Mouse (Mus musculus): ENCODE results near the gene Zfp553. TPM values are rescaled to one million over a fixed set of nuclear protein-coding genes. Genes with fewer than 3 reads are reported as not detected.

Zfp553 gene
- polyA plus RNA-seq, 1 experiment from 2014 or later = 25.0 TPM

DNA sequence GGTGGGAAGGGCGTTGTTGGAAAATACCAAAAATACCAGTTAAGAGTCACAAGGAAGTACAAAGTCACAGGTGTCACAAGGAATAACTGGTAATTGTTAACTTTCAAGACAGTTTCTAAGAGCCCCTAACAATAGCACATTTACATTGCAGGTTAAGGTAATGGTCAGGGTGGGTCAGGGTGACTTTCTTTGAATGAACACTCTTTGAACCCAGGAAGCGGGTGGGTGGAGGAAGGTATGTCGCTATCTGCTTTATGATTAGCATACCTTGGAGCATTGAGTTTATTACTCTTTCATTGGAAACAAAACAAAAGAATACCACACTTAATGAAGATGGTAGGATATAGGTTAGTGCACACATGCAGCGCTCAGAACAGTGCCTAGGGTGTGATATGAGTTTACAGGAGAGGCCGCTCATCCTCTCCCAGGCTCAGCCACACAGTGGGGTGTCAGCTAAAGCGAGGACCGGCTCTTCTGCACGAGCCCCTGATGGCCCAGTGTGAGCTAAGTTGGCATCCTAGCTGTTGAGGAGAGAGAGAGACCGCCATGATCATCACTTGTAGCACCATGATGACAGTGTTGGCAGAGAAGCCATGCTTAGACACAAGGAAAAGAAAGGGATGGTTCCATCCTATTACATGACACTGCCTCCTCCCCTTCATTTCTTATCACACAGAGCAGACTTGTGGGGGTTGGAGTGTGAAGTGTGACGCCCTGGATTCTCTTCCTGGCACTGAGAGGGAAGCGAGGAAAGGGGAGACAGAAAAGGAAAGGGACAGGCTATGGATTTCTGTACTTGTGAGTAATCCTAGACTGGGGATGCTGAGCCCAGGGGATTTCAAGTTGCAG is 7.5 kb upstream of the Zfp553 start:
- Histone ChIP-seq H3K4me3 (replicated peaks; ENCODE audit: low read length) (no peak overlapping the region), H3K9me3 (ENCODE audit: control insufficient read depth, low read length) (no peaks in the 10 kb centered on the region), H3K36me3 (replicated peaks; ENCODE audit: control insufficient read depth, insufficient read depth) (no peaks in the 10 kb centered on the region), H3K9ac (no peak overlapping the region), H3K27me3 (ENCODE audit: control insufficient read depth, insufficient read depth, low read length) (no peaks in the 10 kb centered on the region), H3K4me2 (replicated peaks) (no peak overlapping the region), H3K4me1 (replicated peaks; ENCODE audit: control insufficient read depth, insufficient read depth, low read length) (peaks cover 5% of the 10 kb centered on the region), H3K27ac (no peak overlapping the region)
- no peak for DNase-seq (ENCODE audit: low spot score)
- no peak for ATAC-seq (ENCODE audit: low FRiP score)
- 90% methylated on average over 11 of the region's 11 CpGs for WGBS

DNA sequence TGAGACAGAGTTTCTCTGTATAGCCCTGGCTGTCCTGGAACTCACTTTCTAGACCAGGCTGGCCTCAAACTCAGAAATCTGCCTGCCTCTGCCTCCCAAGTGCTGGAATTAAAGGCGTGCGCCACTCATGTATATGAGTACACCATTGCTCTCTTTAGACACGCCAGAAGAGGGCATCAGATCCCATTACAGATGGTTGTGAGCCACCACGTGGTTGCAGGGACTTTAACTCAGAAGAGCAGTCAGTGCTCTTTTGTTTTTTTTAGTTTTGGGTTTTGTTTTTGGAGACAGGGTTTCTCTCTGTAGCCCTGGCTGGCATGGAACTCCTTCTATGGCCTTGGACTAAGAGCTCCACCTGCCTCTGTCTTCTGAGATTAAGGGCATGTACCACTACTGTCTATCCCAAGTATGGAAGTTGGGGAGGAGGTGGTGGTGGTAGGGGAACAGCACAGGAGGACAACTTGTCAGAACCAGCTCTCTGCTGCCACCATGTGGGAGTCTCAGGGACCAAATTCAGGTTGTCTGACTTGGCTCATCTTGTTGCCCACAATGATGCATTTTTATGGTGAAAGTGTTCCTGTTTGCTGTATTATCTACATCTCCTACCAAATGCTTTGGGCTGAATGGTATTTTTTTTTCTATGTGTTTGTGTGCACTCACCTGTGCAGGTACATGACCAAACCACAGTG is 4.1 kb upstream of the Zfp553 start:
- Histone ChIP-seq H3K27me3 (ENCODE audit: control insufficient read depth, insufficient read depth, low read length) (no peaks in the 10 kb centered on the region), H3K4me3 (replicated peaks; ENCODE audit: low read length) (no peak overlapping the region), H3K4me1 (replicated peaks; ENCODE audit: control insufficient read depth, insufficient read depth, low read length) (peaks cover 21% of the 10 kb centered on the region), H3K4me2 (replicated peaks) (no peak overlapping the region), H3K36me3 (replicated peaks; ENCODE audit: control insufficient read depth, insufficient read depth) (no peaks in the 10 kb centered on the region), H3K9ac (no peak overlapping the region), H3K27ac (no peak overlapping the region), H3K9me3 (ENCODE audit: control insufficient read depth, low read length) (no peaks in the 10 kb centered on the region)
- DNase-seq (ENCODE audit: low spot score) (peak; percentile 81), ATAC-seq (ENCODE audit: low FRiP score) (no peak)
- 67% methylated on average over 4 of the region's 4 CpGs for WGBS

DNA sequence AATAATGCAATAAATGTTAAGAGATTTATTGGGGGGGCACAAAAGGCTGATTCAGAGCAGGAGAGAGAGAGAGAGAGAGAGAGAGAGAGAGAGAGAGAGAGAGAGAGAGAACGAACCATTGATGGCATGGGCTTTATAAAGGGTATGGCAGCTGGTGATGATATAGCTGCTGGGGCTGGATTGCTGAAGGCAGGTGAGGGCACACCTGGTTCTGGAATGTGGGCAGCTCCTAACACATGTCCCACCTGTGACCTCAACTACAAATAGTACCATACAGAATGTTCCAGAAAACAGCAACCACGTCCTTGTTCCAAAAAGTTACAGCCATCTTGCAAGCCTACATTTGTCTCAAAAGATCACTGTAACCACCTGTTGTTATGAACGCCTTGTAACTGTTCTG is 1.5 kb upstream of the Zfp553 start:
- Histone ChIP-seq H3K27ac (no peak overlapping the region), H3K4me3 (replicated peaks; ENCODE audit: low read length) (peak overlapping the region; percentile 83), H3K27me3 (ENCODE audit: control insufficient read depth, insufficient read depth, low read length) (no peaks in the 10 kb centered on the region), H3K36me3 (replicated peaks; ENCODE audit: control insufficient read depth, insufficient read depth) (peaks cover 18% of the 10 kb centered on the region), H3K9ac (peak overlapping the region; percentile 96; the same call in 1 of the 2 replicates), H3K4me1 (replicated peaks; ENCODE audit: control insufficient read depth, insufficient read depth, low read length) (peaks cover 33% of the 10 kb centered on the region), H3K4me2 (replicated peaks) (peak overlapping the region; percentile 60), H3K9me3 (ENCODE audit: control insufficient read depth, low read length) (no peaks in the 10 kb centered on the region)
- WGBS = 63% methylated on average over 3 of the region's 3 CpGs
- DNase-seq (ENCODE audit: low spot score) = no peak
- ATAC-seq (ENCODE audit: low FRiP score) = no peak

DNA sequence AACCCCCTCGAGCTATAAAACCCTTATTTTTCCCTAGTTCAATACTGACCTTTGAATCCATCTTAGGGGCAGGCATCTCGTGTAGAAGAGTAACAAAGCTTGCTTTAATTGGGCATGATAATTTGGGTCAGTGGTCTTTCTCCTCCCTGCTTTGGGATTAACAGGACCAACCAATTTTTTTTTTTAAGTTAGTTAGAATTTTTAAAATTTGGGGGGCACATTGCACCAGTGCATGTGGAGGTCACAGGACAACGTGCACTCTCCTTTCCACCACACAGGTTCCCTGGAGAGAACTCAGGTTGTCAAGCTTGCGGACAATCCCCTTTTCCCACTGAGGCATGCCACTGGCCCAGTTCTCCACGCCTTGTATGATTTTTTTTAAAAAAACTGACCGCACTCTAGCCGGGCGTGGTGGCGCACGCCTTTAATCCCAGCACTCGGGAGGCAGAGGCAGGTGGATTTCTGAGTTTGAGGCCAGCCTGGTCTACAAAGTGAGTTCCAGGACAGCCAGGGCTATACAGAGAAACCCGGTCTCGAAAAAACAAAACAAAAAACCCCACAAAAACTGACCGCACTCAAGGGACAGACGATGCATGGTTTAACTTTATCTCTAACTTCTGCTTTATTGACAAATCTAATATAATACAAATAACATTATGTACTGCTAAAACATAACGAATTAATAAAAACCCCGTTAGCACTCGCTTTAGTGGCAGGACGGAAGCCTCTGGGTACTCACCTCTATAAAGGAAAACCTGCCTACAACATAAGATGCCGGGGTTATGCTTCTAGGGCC is 837 bp upstream of the Zfp553 start:
- Histone ChIP-seq H3K27ac (peak overlapping the region; percentile 98), H3K4me3 (replicated peaks; ENCODE audit: low read length) (peak overlapping the region; percentile 83), H3K36me3 (replicated peaks; ENCODE audit: control insufficient read depth, insufficient read depth) (peaks cover 24% of the 10 kb centered on the region), H3K27me3 (ENCODE audit: control insufficient read depth, insufficient read depth, low read length) (no peaks in the 10 kb centered on the region), H3K9me3 (ENCODE audit: control insufficient read depth, low read length) (no peaks in the 10 kb centered on the region), H3K4me1 (replicated peaks; ENCODE audit: control insufficient read depth, insufficient read depth, low read length) (peaks cover 33% of the 10 kb centered on the region), H3K9ac (peak overlapping the region; percentile 96), H3K4me2 (replicated peaks) (peak overlapping the region; percentile 60)
- WGBS = 4% methylated on average over 20 of the region's 20 CpGs
- no peak for ATAC-seq (ENCODE audit: low FRiP score)
- DNase-seq (ENCODE audit: low spot score) = no peak

DNA sequence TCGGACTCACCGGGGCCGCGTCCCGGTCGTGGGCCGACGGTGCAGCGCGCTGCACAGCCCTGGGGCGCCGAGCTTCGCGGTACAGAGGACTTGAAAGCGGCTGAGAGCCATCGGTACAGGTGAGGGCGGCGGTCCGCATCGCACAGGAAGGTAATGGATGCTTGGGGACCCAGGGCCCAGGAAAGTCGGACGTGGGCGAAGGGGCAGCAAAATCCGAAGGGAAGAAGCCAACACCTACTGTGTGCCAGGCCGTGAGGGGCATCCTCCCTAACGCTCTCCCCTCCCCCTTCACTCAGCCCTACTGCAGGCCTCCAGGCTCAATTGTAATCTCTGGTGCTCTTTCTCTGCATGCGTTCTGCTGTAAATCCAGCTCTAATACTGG is 498 bp downstream of the Zfp553 start:
- H3K9me3 ChIP-seq (ENCODE audit: control insufficient read depth, low read length) = no peaks in the 10 kb centered on the region
- H3K36me3 ChIP-seq (replicated peaks; ENCODE audit: control insufficient read depth, insufficient read depth) = peaks cover 38% of the 10 kb centered on the region
- DNase-seq (ENCODE audit: low spot score) (no peak), ATAC-seq (ENCODE audit: low FRiP score) (peak; percentile 12)
- H3K4me3 ChIP-seq (replicated peaks; ENCODE audit: low read length) = peak overlapping the region; percentile 83
- H3K9ac ChIP-seq = peak overlapping the region; percentile 96
- H3K4me1 ChIP-seq (replicated peaks; ENCODE audit: control insufficient read depth, insufficient read depth, low read length) = peaks cover 33% of the 10 kb centered on the region
- no peaks in the 10 kb centered on the region for H3K27me3 ChIP-seq (ENCODE audit: control insufficient read depth, insufficient read depth, low read length)
- H3K27ac ChIP-seq = peak overlapping the region; percentile 98
- H3K4me2 ChIP-seq (replicated peaks) = peak overlapping the region; percentile 60
- WGBS = under 1% methylated on average over 26 of the region's 27 CpGs

DNA sequence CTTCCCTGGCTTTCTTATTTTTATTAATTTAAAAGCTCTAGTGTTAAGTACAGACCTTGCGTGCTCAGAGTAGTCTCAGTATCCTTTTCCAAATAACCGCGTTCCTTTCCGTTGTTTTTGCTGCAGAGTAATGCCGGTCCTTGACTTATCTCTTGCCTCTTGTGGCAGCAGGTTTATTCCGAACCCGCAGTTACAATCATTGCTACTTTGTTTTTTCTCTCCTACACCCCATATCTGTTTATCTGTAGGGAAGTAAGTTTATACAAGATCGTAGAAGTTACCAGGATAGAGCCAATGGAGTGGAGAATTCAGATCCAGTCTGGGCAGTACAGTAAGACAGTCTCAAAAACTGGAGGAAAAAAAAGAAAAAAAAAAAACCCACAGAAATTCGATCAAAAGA is 904 bp downstream of the Zfp553 start:
- H3K4me3 ChIP-seq (replicated peaks; ENCODE audit: low read length) = peak overlapping the region; percentile 83
- H3K4me1 ChIP-seq (replicated peaks; ENCODE audit: control insufficient read depth, insufficient read depth, low read length) = peaks cover 33% of the 10 kb centered on the region
- H3K9me3 ChIP-seq (ENCODE audit: control insufficient read depth, low read length) = no peaks in the 10 kb centered on the region
- peak overlapping the region; percentile 96 for H3K9ac ChIP-seq
- H3K36me3 ChIP-seq (replicated peaks; ENCODE audit: control insufficient read depth, insufficient read depth) = peaks cover 42% of the 10 kb centered on the region
- DNase-seq (ENCODE audit: low spot score) (no peak), ATAC-seq (ENCODE audit: low FRiP score) (no peak)
- WGBS = 6% methylated on average over 9 of the region's 9 CpGs
- H3K4me2 ChIP-seq (replicated peaks) = peak overlapping the region; percentile 60
- H3K27me3 ChIP-seq (ENCODE audit: control insufficient read depth, insufficient read depth, low read length) = no peaks in the 10 kb centered on the region
- peak overlapping the region; percentile 98 for H3K27ac ChIP-seq

DNA sequence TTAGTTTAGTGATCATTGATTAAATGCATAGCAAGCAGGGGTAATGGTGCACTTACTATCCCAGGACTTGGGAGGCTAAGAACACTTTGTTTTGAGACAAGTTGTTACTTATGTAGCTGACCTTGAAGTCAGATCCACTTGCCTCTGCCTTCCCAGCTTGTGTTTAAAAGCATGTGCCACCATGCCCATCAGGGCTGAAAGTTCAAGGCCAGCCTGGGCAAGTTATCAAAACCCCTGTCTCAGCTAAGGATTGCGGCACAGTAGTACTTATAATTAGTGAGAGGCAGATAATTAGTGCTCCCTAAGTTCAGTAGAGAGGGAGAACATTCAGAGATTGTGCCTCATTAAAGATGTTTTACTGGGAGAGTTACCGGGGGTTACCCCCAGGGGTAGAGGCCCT is 1.9 kb downstream of the Zfp553 start:
- no peak for ATAC-seq (ENCODE audit: low FRiP score)
- Histone ChIP-seq H3K4me1 (replicated peaks; ENCODE audit: control insufficient read depth, insufficient read depth, low read length) (peaks cover 33% of the 10 kb centered on the region), H3K36me3 (replicated peaks; ENCODE audit: control insufficient read depth, insufficient read depth) (peaks cover 51% of the 10 kb centered on the region), H3K4me3 (replicated peaks; ENCODE audit: low read length) (no peak overlapping the region), H3K9ac (no peak overlapping the region), H3K9me3 (ENCODE audit: control insufficient read depth, low read length) (no peaks in the 10 kb centered on the region), H3K4me2 (replicated peaks) (peak overlapping the region; percentile 60), H3K27ac (no peak overlapping the region), H3K27me3 (ENCODE audit: control insufficient read depth, insufficient read depth, low read length) (no peaks in the 10 kb centered on the region)
- WGBS = 97% methylated on average over 2 of the region's 2 CpGs
- no peak for DNase-seq (ENCODE audit: low spot score)

DNA sequence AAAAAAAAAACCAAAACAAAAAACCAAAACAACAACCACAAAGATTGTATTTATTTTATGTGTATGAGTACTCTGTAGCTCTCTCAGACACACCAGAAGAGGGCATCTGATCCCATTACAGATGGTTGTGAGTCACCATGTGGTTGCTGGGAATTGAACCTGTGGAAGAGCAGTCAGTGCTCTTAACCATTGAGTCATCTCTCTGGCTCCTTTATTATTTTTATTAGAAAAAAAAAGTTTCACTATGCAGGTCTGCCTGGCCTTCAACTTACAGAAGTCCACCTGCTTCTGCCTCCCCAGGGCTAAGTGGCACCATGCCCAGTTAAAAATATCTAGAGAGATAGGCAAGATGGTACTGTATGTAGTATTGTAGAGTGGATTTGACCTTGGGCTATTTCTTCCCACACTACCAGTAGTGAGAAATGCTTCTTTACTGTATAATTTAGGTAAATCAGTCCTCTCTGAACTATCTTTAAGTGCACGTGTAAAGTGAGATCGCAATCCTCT is 10.6 kb downstream of the Zfp553 start:
- no peak for DNase-seq (ENCODE audit: low spot score)
- Histone ChIP-seq H3K36me3 (replicated peaks; ENCODE audit: control insufficient read depth, insufficient read depth) (peaks cover 23% of the 10 kb centered on the region), H3K4me3 (replicated peaks; ENCODE audit: low read length) (peak overlapping the region; percentile 87), H3K4me2 (replicated peaks) (peak overlapping the region; percentile 81), H3K9me3 (ENCODE audit: control insufficient read depth, low read length) (no peaks in the 10 kb centered on the region), H3K4me1 (replicated peaks; ENCODE audit: control insufficient read depth, insufficient read depth, low read length) (peaks cover 17% of the 10 kb centered on the region), H3K9ac (peak overlapping the region; percentile 96), H3K27me3 (ENCODE audit: control insufficient read depth, insufficient read depth, low read length) (no peaks in the 10 kb centered on the region), H3K27ac (peak overlapping the region; percentile 80)
- 49% methylated on average over 2 of the region's 2 CpGs for WGBS
- no peak for ATAC-seq (ENCODE audit: low FRiP score)
